Mouse (Mus musculus) testis, adult 2 months (tissue): ENCODE measurements at regions not wholly inside any gene's neighbourhood (a gene's known extent, or its start where the extent isn't known, plus 50 kb on each side); places are given as distances from the start of the nearest gene placed in this dataset.

Experiments
- CTCF ChIP-seq: fragments of 200-500 bp; IDR thresholded peaks from 2 replicates; pipeline ENCODE4 v1.5.1; 2012; ENCODE audit warnings: low read depth, mild to moderate bottlenecking, inconsistent platforms, low read length, moderate library complexity; ENCODE audit not compliant: control insufficient read depth, insufficient read depth, insufficient replicate concordance
- POLR2A ChIP-seq: fragments of 200-500 bp; IDR thresholded peaks from 2 replicates; pipeline ENCODE4 v1.6.1; 2012; ENCODE audit warnings: low read depth, mild to moderate bottlenecking, inconsistent platforms, low read length, moderate library complexity; ENCODE audit not compliant: control insufficient read depth

GRCm38 (mm10) chr12:70710311-70710710 is 115.0 kb upstream of the Frmd6 start:
- no peak for TF ChIP-seq POLR2A
- TF ChIP-seq CTCF: no peak
